Mouse (Mus musculus): ENCODE measurements at regions not wholly inside any gene's neighbourhood (a gene's known extent, or its start where the extent isn't known, plus 50 kb on each side); places are given as distances from the start of the nearest gene placed in this dataset.

DNA sequence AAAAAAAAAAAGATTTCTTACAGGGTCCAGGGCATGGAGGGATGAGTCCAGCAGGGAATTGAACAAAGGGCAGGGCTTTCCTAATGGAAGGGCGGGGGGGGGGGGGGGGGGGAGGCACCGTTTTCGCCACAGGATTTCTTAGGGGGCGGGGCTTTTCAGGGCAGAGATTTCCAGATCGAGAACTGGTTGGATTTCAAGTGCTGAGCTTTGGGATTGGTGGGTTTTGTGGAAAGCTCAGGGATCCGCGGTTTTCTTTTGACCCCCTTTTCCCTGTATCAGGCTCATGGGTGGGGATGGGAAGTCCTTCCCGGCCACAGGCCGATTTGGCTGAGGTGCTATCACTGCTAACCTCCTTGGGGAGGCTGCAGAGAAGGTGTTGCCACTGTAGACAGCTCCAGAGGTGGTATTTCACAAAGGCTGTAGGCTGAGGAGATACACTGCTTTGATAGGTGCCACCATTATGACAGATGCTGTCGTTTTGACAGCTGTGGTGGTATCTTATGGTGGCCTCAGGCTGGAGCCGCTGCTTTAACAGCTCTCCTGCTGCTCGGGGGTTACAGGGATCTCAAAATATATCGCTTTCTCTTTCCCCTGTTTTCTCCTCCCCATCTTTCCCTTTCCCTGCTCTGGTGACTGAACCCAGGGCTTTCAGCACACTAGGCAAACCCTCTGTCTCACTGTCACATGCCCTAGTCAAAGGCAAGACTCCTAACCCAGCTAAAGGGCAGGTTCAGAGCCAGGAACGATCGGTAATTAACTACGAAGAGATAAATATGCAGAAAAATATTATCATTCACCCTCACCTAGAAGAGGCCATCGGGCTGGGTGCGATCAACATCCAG, 97.8 kb upstream of the Sertad2 start:
- no peak for TF ChIP-seq CTCF (conservative IDR thresholded peaks at IDR 0.05 in 1 of 2, IDR thresholded peaks at IDR 0.05 in 1 of 2; ENCODE audit: low read depth in 2 of 2, low read length in 2 of 2)
- no peak for TF ChIP-seq POLR2A (IDR thresholded peaks at IDR 0.05; ENCODE audit: low read depth, low read length)

Data from CH12.LX (cell line).